Mouse (Mus musculus) lung, embryonic 16.5 days (tissue): ENCODE measurements around the gene Rhot2. TPM values are rescaled to one million over a fixed set of nuclear protein-coding genes. Genes with fewer than 3 reads are reported as not detected.

Source experiments
- ATAC-seq: fragments of 200-750 bp; cut with Nextera tagmentation; 2 replicates; pipeline ENCODE4 v1.8.0; 2017; ENCODE audit warnings: low read depth, mild to moderate bottlenecking, moderate library complexity
- H3K27ac ChIP-seq: fragments of 300-500 bp; sonication (generic); 2 replicates; pipeline ENCODE4 v1.5.1; 2014; ENCODE audit warnings: mild to moderate bottlenecking, control low read depth, low read length
- H3K27me3 ChIP-seq: fragments of 300-500 bp; sonication (generic); 2 replicates; pipeline ENCODE4 v1.6.1; 2014; ENCODE audit warnings: low read depth, low read length, mixed read lengths; ENCODE audit not compliant: control insufficient read depth, insufficient read depth
- H3K36me3 ChIP-seq: fragments of 300-500 bp; sonication (generic); 2 replicates; pipeline ENCODE4 v1.6.1; 2014; ENCODE audit warnings: low read length; ENCODE audit not compliant: control insufficient read depth, insufficient read depth
- H3K4me1 ChIP-seq: fragments of 300-500 bp; sonication (generic); replicated peaks from 2 replicates; pipeline ENCODE4 v1.6.1; 2014; ENCODE audit warnings: low read length, mixed read lengths; ENCODE audit not compliant: control insufficient read depth, insufficient read depth
- H3K4me2 ChIP-seq: fragments of 300-500 bp; sonication (generic); 2 replicates; pipeline ENCODE4 v1.6.1; 2014; ENCODE audit warnings: low read depth, low read length, control low read depth
- H3K4me3 ChIP-seq: fragments of 300-500 bp; sonication (generic); 2 replicates; pipeline ENCODE4 v1.5.1; 2014; ENCODE audit warnings: mild to moderate bottlenecking, low read length, control low read depth
- H3K9ac ChIP-seq: fragments of 300-500 bp; sonication (generic); 2 replicates; pipeline ENCODE4 v1.6.1; 2014; ENCODE audit warnings: low read length, control low read depth
- H3K9me3 ChIP-seq: fragments of 300-500 bp; sonication (generic); 2 replicates; pipeline ENCODE4 v1.6.1; 2016; ENCODE audit warnings: low read length; ENCODE audit not compliant: control insufficient read depth
- WGBS: fragments of 180-500 bp; shearing (Covaris S2); extraction: QIAGEN DNeasy Blood & Tissue Kit; methylation state at CpG from one replicate; pipeline ENCODE4 v1.1.7; 2014; 5-methylcytosine and 5-hydroxymethylcytosine counted together
- polyA plus RNA-seq: library from polyadenylated mRNA; unstranded; fragments of >200 nt; fragmentation: Nextera tagmentation; extraction: Ambion mirVana; gene quantifications from 2 replicates; pipeline ENCODE4 v1.2.1, GENCODE M21; 2015

The Rhot2 gene
- polyA plus RNA-seq, 1 experiment from 2014 or later: 18.3 TPM

DNA sequence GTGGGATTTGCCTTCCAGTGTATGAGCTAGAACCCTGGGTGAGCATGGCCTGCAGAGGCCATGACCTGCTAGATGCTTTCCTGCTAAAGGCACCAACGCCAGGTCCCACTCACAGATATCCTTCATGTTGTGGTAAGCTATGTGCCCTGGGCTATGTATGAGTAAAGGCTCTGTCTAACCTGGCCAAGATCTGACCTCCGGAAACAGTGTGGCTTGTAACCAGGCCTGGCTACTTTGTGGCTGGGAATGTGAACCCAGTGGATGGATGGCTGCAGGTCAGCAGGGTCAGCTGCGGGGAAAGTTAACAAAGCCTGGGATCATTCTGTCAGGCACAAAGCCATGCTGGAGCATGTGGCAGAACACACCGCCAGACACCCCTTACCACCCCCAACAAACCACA, 37.0 kb upstream of the Rhot2 start:
- WGBS: 36% methylated on average over 4 of the region's 4 CpGs
- no peak for ATAC-seq
- no peaks in the 10 kb centered on the region for H3K27me3 ChIP-seq
- H3K27ac ChIP-seq: no peak overlapping the region
- no peak overlapping the region; the same call in 1 of the 2 replicates for H3K9ac ChIP-seq
- H3K9me3 ChIP-seq: no peaks in the 10 kb centered on the region
- H3K36me3 ChIP-seq: peaks cover 12% of the 10 kb centered on the region; the same call in 1 of the 2 replicates
- no peak overlapping the region for H3K4me3 ChIP-seq
- H3K4me2 ChIP-seq: no peak overlapping the region
- H3K4me1 ChIP-seq: peaks cover 3% of the 10 kb centered on the region; the same call in 1 of the 2 replicates

DNA sequence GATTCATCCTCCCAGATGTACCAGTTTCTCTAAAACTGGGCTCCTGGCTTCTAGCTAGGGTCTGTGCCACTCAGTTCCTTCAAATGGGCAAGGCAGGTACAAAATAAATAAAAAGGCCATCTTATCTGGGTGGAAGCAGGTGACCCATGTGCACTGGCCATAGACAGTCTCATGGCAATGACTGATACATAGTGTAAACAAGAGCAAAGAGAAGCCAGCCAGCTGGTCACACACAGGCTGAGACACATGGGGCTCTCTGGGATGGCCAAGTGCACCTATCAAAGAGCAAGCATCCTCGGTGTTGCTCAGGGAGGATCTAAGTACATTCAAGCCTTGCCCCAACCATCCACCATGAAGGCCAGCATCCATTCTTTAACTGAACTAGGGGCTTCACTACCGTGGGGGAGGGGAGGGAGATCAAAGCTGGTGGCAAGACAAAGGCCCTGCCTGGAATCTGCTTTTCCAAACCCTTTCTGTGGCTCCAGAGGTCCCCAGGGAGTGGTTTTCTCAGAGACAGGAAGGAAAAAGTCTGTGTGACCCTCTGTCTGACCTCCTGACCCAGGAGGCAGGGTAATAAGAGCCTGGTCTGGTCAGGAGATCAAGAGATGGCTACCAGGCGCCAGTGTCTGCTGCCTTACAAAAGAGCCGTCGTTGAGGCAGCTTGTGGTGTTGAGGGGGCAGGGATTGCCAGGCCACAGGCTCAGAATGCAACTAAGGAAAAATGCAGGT, 36.4 kb upstream of the Rhot2 start:
- Histone ChIP-seq H3K9me3 (no peaks in the 10 kb centered on the region), H3K27ac (no peak overlapping the region), H3K9ac (peak overlapping the region; percentile 4; the same call in 1 of the 2 replicates), H3K27me3 (no peaks in the 10 kb centered on the region), H3K4me2 (no peak overlapping the region), H3K4me3 (no peak overlapping the region), H3K36me3 (peaks cover 12% of the 10 kb centered on the region; the same call in 1 of the 2 replicates), H3K4me1 (peaks cover 9% of the 10 kb centered on the region)
- WGBS: 15% methylated on average over 5 of the region's 5 CpGs
- no peak for ATAC-seq

DNA sequence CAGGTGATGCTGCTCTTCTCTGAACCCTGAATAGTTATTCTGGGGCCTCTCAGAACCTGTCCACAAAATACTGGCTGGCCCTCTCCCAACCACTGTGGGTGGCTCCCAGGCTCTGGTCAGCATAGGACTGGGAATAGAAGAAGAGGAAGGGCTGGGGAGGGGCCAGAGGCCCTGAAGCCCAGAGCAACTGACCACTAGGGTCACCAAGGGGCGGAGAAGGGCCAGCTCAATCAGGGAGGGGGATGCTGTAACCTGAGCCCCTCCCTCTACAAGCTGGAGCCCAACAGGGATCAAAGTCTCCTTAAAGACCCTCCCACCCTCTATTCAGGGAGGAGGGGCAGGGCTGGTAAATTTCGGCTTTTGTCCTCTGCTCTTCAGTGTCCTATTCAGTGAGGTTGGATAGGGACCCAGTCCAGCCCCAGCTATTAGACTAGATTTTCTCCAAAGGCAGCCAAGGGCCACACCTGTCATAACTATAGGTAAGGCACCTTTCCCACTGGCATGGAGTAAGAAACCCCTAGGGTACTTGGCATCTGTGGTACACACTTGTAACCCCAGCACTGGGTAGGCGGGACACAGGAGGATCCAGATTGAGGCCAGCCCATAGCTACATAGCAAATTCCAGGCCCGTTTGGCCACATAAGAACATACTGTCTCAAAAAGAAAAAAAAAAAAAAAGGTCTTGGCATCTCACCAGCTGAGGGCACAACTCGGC, 35.7 kb upstream of the Rhot2 start, which contains the start of gene Wfikkn1:
TSS of gene Wfikkn1 (minus strand) at position 663 of the 715 bp plus-strand sequence.
- Histone ChIP-seq H3K4me3 (no peak within 1 kb of the TSS), H3K27me3 (no peaks in the 10 kb centered on the region), H3K9ac (peak within 1 kb of the TSS; percentile 4; the same call in 1 of the 2 replicates), H3K9me3 (no peaks in the 10 kb centered on the region), H3K4me2 (no peak within 1 kb of the TSS), H3K27ac (no peak within 1 kb of the TSS), H3K36me3 (peaks cover 12% of the 10 kb centered on the region; the same call in 1 of the 2 replicates), H3K4me1 (peaks cover 12% of the 10 kb centered on the region)
- WGBS: 36% methylated on average over 5 of the region's 5 CpGs
- no peak for ATAC-seq

DNA sequence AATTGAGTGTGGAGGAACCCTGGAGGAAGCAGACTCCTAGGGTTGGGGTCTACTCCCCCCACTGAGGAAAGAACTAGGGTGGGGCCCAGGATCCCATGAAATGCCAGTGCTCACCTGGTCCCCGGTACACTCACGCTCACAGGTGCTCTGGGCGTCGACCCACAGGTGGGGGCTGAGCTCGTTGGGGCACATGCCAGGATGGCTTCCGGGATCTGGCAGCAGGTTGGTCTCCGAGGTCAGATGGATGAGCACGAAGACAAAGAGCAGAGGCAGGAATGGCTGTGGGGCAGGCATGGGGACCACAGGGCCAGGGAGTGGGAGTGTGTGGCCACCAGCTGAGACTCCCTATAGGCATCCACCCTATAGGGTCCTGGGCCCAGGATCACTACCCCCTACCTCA, 35.1 kb upstream of the Rhot2 start:
- H3K27me3 ChIP-seq: no peaks in the 10 kb centered on the region
- WGBS: 77% methylated on average over 8 of the region's 8 CpGs
- no peak for ATAC-seq
- H3K4me2 ChIP-seq: no peak overlapping the region
- peaks cover 12% of the 10 kb centered on the region for H3K4me1 ChIP-seq
- no peaks in the 10 kb centered on the region for H3K9me3 ChIP-seq
- no peak overlapping the region for H3K9ac ChIP-seq
- peaks cover 9% of the 10 kb centered on the region; the same call in 1 of the 2 replicates for H3K36me3 ChIP-seq
- no peak overlapping the region for H3K4me3 ChIP-seq
- no peak overlapping the region for H3K27ac ChIP-seq

DNA sequence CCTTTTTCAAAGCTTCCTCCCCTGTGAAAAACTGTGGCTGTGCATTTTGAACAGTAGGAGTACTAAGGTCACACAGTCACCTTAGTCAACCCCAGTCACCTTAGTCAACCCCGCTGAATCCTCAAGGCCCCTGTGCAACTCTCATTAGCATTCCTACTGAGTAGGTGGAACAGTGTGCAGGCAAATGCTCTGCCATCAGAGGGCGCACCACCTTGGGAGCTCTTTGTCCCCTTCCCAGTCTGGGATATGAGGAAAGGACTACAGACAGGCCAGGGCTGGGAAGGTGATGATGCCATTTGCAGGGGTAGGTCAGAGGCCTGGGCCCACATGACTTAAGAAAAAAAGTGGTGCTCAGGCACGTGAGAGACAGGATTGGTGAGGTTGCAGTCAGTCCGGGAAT, 34.6 kb upstream of the Rhot2 start:
- Histone ChIP-seq H3K9ac (no peak overlapping the region), H3K36me3 (peaks cover 9% of the 10 kb centered on the region; the same call in 1 of the 2 replicates)
- 53% methylated on average over 4 of the region's 4 CpGs for WGBS

DNA sequence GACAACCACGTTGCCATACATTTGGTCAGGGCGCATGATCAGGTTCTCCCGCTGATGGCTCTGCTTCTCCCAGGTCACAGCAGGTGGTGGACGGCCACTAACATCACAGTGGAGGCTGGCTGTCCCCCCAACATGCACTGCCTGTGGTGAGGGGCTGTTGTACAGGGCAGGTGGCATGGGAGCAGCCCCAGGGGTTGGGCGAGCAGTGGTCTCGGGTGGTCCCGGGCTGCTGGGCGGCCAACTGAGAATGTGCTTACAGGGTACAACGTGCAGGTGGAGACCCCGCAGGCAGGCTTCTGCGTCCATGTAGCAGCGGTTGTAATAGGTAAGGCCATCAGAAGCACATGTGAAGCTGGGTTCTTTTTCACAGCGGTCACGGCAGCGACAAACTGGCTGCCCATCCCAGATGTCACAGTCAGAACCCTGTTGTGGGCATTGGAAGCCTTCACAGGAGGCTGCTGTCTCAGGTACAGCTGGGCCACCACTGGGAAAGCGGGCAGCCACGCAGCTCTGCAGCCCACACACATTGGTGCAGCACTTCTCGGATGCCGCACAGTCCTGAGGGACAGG, 34.0 kb upstream of the Rhot2 start:
- Histone ChIP-seq H3K36me3 (peaks cover 9% of the 10 kb centered on the region; the same call in 1 of the 2 replicates), H3K9ac (no peak overlapping the region), H3K27ac (no peak overlapping the region), H3K27me3 (no peaks in the 10 kb centered on the region), H3K4me3 (no peak overlapping the region), H3K4me2 (no peak overlapping the region), H3K4me1 (peaks cover 19% of the 10 kb centered on the region), H3K9me3 (no peaks in the 10 kb centered on the region)
- no peak for ATAC-seq
- 92% methylated on average over 19 of the region's 19 CpGs for whole genome bisulfite sequencing

More for the DNA sequence above, 34.6 kb upstream of the Rhot2 start:
- Histone ChIP-seq H3K4me2 (no peak overlapping the region), H3K4me3 (no peak overlapping the region), H3K9me3 (no peaks in the 10 kb centered on the region), H3K4me1 (peaks cover 14% of the 10 kb centered on the region), H3K27ac (no peak overlapping the region), H3K27me3 (no peaks in the 10 kb centered on the region)
- ATAC-seq: no peak

DNA sequence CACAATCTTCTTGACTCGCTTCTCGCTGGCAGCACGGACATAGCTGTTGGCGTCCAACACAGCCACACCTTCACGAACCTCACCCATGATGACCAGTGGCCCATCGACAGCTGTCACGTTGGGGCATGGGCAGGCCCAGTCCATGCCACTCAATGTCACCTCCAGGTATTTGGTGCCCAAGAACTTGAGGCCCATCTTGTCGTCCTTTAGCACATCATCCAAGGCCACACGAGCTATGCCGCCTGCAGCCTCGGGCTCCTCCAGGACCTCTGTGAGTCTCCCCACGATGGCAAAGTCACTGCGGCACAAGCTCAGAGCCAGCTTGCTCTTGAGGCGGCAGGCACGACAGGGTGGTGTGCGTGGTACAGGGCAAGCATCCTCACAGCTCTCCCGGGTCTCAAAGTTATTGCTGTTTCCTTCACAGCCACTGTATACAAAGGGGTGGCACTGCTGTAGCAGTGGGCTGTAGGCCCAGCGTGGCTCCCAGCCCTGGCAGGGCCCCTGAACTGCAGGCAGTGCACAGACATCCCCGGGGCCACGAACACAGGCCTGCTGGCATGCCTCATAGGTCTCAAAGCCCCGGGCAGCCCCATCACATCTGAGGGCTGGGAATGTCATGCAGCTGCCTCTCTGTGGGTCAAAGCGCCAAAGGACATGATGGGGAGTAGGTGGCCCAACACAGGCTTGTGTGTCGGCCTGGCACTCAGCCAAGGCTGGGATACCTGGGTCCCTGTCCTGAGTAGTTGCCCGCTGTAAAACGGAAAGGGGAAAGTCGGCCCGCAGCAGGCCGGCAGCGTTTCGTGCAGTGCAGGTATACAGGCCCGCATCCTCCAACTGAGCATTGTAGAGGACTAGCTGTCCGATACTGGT, 33.3 kb upstream of the Rhot2 start:
- Histone ChIP-seq H3K9me3 (no peaks in the 10 kb centered on the region), H3K4me3 (no peak overlapping the region), H3K9ac (no peak overlapping the region), H3K4me2 (no peak overlapping the region), H3K36me3 (peaks cover 9% of the 10 kb centered on the region; the same call in 1 of the 2 replicates), H3K27me3 (no peaks in the 10 kb centered on the region), H3K27ac (no peak overlapping the region), H3K4me1 (peaks cover 19% of the 10 kb centered on the region)
- ATAC-seq: no peak
- WGBS: 92% methylated on average over 32 of the region's 32 CpGs

DNA sequence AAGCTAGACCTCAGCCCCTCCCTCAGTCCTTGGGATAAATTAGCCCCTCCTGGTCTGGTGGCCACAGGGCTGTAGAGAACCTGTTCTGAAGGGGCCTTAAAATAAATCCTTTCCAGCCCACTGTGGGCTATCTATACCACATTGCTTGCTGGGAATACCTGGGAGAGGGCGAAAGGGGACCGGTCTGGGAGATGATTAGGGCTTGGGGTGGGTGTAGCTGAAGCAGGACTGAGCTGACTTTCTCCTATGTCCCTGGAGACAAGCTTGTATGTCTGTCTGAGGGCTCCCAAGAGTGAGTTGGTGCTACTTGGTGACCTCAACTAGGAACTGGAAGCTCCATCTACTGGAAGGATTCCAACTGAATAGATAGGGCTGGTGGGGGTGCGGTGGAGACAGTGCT, 32.4 kb upstream of the Rhot2 start:
- peaks cover 2% of the 10 kb centered on the region; the same call in 1 of the 2 replicates for H3K36me3 ChIP-seq
- no peak overlapping the region for H3K4me2 ChIP-seq
- no peak overlapping the region for H3K27ac ChIP-seq
- 85% methylated on average over 3 of the region's 3 CpGs for WGBS
- no peak for ATAC-seq
- H3K4me3 ChIP-seq: no peak overlapping the region
- H3K9ac ChIP-seq: no peak overlapping the region
- H3K9me3 ChIP-seq: no peaks in the 10 kb centered on the region
- H3K27me3 ChIP-seq: no peaks in the 10 kb centered on the region
- H3K4me1 ChIP-seq: peaks cover 19% of the 10 kb centered on the region
